Mouse (Mus musculus): ENCODE measurements at regions not wholly inside any gene's neighbourhood (a gene's known extent, or its start where the extent isn't known, plus 50 kb on each side); places are given as distances from the start of the nearest gene placed in this dataset.

- TF ChIP-seq CTCF (IDR thresholded peaks at IDR 0.05; ENCODE audit: low read depth, low read length) (no peak), GATA1 (IDR thresholded peaks at IDR 0.05; ENCODE audit: borderline replicate concordance, low read length) (no peak), POLR2AphosphoS5 (IDR thresholded peaks at IDR 0.05; ENCODE audit: insufficient replicate concordance, low read depth, low read length) (no peak)
Measured at GRCm38 (mm10) chr5:126944861-126945260, 296.7 kb upstream of the Tmem132c start.
